Mouse (Mus musculus): ENCODE data around the gene Arhgef25.

DNA sequence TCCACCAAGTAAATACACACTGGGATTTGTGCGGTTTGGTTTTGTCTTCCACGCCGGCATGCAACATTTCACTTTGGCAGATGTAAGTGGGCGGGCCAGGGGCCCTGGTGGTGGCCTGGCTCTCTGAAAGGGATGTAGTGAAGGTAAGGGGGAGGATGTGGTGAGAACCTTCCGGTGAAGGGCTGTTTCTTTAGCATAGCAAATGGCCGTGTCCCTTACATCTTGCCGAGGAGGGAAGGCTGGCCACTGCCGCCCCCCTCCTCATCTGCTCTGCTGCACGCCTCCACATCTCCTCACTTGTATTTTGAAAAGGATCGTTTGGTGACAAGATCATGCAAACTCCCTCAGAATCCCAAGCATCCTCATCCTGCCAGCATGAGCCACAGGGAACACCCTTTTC, 35.8 kb upstream of the Arhgef25 start:
- TF ChIP-seq CTCF (IDR thresholded peaks at IDR 0.05; ENCODE audit: control insufficient read depth, insufficient read depth, insufficient replicate concordance, low read depth, low read length), result no peak
- TF ChIP-seq POLR2A (IDR thresholded peaks at IDR 0.05; ENCODE audit: control insufficient read depth, low read depth, low read length), result no peak

All from testis, adult 2 months (tissue).